Mouse (Mus musculus) bone marrow, adult 2 months (tissue): ENCODE measurements around the gene Gm5105. TPM values are rescaled to one million over a fixed set of nuclear protein-coding genes. Genes with fewer than 3 reads are reported as not detected.

ENCODE experiments used
- H3K27ac ChIP-seq: fragments of 200-500 bp; 2 replicates; pipeline ENCODE4 v1.5.1; 2012; ENCODE audit warnings: low read depth, mild to moderate bottlenecking, control low read depth, inconsistent platforms, low read length; ENCODE audit not compliant: control insufficient read depth, poor library complexity, insufficient read depth
- H3K4me1 ChIP-seq: fragments of 200-500 bp; 2 replicates; pipeline ENCODE4 v1.6.1; 2011; ENCODE audit warnings: low read length; ENCODE audit not compliant: control insufficient read depth, insufficient read depth
- H3K4me3 ChIP-seq: fragments of 200-500 bp; replicated peaks from 2 replicates; pipeline ENCODE3; 2011; ENCODE audit warnings: mild to moderate bottlenecking, low read depth, low read length, control low read depth; ENCODE audit not compliant: control insufficient read depth
- CTCF ChIP-seq: fragments of 200-500 bp; IDR thresholded peaks from 2 replicates; pipeline ENCODE4 v1.5.1; 2011; ENCODE audit warnings: low read length, control low read depth; ENCODE audit not compliant: control insufficient read depth, insufficient read depth
- POLR2A ChIP-seq: fragments of 200-500 bp; IDR thresholded peaks from 2 replicates; pipeline ENCODE4 v1.6.1; 2011; ENCODE audit warnings: low read depth, mild to moderate bottlenecking, control low read depth, low read length, borderline replicate concordance; ENCODE audit not compliant: control insufficient read depth
- WGBS: fragments of 180-500 bp; shearing (Covaris S2); methylation state at CpG from one replicate; pipeline ENCODE4 v1.1.7; 2018; 5-methylcytosine and 5-hydroxymethylcytosine counted together
- polyA plus RNA-seq: library from polyadenylated mRNA; stranded (reverse); fragments of >200 nt; gene quantifications from 2 replicates; pipeline ENCODE4 v1.2.4, GENCODE M21; 2011; ENCODE audit warnings: low replicate concordance; ENCODE audit not compliant: missing spikeins, insufficient read depth, insufficient read length

Gm5105 gene
- polyA plus RNA-seq, 1 experiment, result not detected

DNA sequence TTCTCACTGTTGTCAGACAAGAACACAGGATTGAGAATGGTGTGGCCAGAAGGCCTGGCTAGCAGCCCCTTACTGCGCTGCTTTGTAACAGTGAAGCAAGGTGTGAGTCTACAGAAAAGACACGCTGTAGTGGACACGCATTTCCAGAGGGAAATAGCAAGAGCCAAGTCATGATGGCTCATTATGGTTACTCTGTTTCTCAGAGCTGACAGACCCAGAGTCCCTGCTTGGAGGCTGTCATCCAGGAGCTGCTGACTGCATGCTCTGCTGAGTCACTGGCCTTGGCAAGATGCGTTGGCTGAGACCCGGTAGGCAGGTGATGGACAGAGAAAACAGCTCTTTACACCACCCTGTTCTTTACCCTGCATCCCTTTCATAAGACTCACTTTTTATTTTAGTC is 37.8 kb downstream of the Gm5105 start:
- TF ChIP-seq POLR2A (no peak), CTCF (no peak)
- WGBS, result 36% methylated on average over 5 of the region's 5 CpGs
- H3K4me1 ChIP-seq, result no peaks in the 10 kb centered on the region; the same call in 1 of the 2 replicates
- H3K27ac ChIP-seq, result no peak overlapping the region
- no peak overlapping the region for H3K4me3 ChIP-seq

DNA sequence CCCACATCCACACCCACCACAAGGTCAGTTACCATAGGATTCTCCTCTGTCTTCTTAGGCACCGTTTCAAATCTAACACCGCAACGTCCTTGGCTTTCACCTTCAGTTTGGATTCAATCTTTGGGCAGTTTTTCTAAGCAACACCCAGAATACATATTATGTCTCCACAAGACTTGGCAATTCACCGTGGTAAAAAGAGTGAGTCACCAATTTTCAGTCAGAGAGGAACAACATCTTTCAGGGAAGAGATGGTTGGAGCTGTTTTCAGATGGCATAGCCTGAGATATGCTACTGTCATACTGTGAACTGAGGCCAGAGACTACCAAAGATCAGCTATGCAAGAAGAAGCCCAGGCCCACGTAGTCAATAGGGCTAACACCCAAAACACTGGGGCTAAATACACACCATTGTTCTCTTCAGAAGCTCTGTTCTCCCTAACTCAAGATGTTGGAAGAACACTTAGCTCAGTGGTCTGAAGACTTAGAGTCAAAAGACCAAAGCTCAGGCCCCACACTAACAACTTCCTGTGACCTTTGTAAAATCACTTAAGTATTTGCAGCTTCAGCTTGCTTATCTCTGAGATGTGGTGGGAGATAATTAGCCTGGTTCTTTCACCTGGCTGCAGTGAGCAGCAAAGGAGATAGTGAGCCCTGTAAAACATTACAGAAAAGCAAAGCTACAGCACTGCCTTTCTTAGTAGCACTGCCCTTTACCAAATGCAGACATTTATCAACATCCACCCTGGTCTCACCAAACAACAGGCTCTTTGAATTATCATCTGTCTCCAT is 39.4 kb downstream of the Gm5105 start:
- no peak for TF ChIP-seq POLR2A
- no peak for TF ChIP-seq CTCF
- WGBS, result 70% methylated on average over 5 of the region's 5 CpGs
- H3K27ac ChIP-seq, result no peak overlapping the region
- no peaks in the 10 kb centered on the region; the same call in 1 of the 2 replicates for H3K4me1 ChIP-seq
- no peak overlapping the region for H3K4me3 ChIP-seq

DNA sequence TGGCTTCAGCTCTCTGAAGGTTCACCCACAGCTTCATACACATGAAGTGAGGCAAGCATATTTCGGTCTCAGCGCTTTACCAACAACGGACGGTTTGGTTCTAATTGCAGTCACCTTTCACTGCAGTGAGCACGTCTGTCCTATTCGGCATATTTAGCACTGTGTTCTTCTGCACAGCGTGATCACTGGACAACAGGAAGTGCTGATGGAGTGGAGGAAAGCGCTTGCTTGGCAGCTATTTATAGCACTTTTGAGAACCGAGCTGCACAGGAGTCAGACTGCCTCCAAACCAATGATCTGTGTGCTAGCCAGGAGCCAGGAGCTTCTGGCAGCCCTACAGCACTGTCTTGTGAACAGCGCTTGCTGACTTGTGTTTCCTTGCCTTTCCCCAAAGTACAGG is 40.9 kb downstream of the Gm5105 start:
- Histone ChIP-seq H3K27ac (no peak overlapping the region), H3K4me1 (no peaks in the 10 kb centered on the region; the same call in 1 of the 2 replicates), H3K4me3 (no peak overlapping the region)
- TF ChIP-seq CTCF (no peak), POLR2A (no peak)
- 34% methylated on average over 10 of the region's 10 CpGs for WGBS

DNA sequence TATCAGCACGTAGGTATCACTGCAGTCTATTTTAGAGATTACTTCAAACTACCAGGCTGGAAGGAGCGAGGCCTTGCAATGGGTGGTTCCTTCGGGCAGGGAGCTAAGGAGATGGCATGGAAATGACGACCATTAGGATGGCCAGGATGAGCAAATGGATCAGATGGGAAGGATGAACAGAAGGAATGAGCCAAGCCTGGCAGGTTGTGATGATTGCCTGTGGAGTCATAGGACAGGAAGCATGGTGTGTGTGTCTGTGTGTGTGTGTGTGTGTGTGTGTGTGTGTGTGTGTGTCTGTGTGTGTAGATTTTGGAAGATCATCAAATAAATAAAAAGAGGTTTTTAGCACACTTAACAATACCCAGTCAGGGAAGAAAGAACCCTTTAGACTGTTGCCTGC is 44.5 kb downstream of the Gm5105 start:
- WGBS, result 78% methylated on average over 4 of the region's 4 CpGs
- Histone ChIP-seq H3K4me3 (no peak overlapping the region), H3K27ac (no peak overlapping the region), H3K4me1 (no peaks in the 10 kb centered on the region)
- TF ChIP-seq POLR2A (no peak), CTCF (no peak)

DNA sequence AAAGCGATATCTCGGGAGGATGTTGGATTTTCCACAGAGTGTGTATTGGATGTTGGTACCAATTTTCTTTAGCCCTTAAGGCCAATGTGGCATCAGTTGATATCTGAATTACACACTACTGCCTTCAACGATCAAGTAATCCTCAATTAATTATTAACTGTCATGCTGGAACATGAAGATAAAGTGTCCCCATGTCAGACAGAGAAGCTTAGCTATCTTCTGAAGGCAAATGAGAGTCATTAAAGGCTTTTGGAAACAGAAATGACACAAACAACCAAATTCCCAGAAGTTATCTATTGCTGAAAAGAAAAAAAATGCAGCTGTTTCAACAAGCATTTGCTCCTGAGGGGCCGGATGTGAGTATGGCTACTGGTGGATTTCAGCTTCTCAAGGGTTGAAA is 45.2 kb downstream of the Gm5105 start:
- no peaks in the 10 kb centered on the region for H3K4me1 ChIP-seq
- H3K4me3 ChIP-seq, result no peak overlapping the region
- TF ChIP-seq POLR2A, result no peak
- no peak for TF ChIP-seq CTCF
- 75% methylated on average over 4 of the region's 4 CpGs for WGBS
- H3K27ac ChIP-seq, result no peak overlapping the region

DNA sequence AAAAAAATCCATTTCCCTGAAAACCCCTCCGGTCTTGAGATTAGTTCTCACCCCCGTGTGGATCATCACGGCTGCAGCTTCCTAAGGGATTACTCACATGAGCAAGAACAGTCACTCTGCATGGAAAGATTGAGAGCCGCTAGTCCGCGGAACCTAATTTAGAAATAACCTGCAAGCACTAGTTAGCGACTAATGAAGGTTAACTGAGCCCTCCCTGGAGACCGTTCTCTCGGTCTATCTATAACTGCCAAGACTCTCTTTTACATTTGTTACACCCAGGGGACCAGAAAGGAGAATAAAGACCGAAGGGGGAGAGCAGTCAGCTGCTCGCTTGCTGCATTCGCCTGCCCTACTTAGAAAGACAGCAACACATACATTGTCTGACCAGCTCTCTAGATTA is 50.4 kb downstream of the Gm5105 start:
- Histone ChIP-seq H3K4me3 (no peak overlapping the region), H3K27ac (no peak overlapping the region), H3K4me1 (no peaks in the 10 kb centered on the region)
- 78% methylated on average over 12 of the region's 12 CpGs for WGBS
- TF ChIP-seq CTCF (no peak), POLR2A (no peak)

DNA sequence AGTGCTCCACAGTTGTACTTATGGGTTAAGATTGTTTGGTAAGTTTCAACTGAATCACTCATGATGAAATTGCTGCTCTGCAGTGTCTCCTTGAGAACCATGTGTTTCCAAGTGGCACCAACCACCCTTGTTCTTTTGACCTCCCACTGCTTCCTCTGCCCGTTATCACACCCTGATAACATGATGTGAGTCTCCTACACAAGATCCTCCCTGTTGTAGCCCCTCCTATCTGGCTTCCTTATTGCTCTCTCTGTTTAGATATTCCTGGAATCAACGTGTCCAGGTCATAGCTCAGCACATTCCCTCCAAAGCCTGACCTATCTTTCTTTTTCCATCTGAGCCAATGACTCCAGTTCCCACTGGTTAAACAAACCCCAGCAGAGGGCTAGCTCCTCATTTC is 52.5 kb downstream of the Gm5105 start:
- TF ChIP-seq POLR2A (no peak), CTCF (no peak)
- H3K4me1 ChIP-seq, result no peaks in the 10 kb centered on the region
- H3K4me3 ChIP-seq, result no peak overlapping the region
- 54% methylated on average over 2 of the region's 2 CpGs for WGBS
- H3K27ac ChIP-seq, result no peak overlapping the region

DNA sequence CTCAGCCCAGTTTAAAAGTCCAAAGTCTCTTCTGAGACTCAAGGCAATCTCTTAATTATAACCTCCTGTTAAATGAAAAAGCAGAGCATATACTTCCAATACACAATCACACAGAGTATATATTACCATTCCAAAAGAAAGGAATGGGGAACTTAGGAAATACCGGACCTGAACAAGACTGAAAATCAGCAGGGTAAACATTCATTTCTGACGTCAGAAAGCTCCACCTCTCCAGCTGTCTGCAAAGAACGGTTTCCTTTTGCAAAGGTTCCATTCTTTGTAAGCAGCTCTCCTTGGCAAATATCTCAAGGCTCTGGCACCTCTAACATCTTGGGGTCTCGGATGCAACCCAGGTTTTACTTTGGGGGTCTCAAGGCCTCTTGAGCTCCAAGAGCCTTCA is 54.8 kb downstream of the Gm5105 start:
- WGBS, result 43% methylated on average over 4 of the region's 4 CpGs
- TF ChIP-seq POLR2A (no peak), CTCF (no peak)
- Histone ChIP-seq H3K4me1 (no peaks in the 10 kb centered on the region), H3K27ac (no peak overlapping the region), H3K4me3 (no peak overlapping the region)
